Mouse (Mus musculus) liver, postnatal 0 days (tissue): ENCODE measurements around the gene Ttc33. TPM values are rescaled to one million over a fixed set of nuclear protein-coding genes. Genes with fewer than 3 reads are reported as not detected.

Experiments used
- ATAC-seq: fragments of 200-750 bp; cut with Nextera tagmentation; 2 replicates; pipeline ENCODE4 v1.8.0; 2017; ENCODE audit warnings: mild to moderate bottlenecking, moderate library complexity
- DNase-seq: peaks from one replicate; pipeline ENCODE4 v3.0.0-alpha.2; 2016
- H3K27ac ChIP-seq: fragments of 300-500 bp; sonication (generic); 2 replicates; pipeline ENCODE4 v1.5.1; 2014; ENCODE audit warnings: antibody characterized with exemption, moderate library complexity, mild to moderate bottlenecking, low read depth
- H3K27me3 ChIP-seq: fragments of 300-500 bp; sonication (generic); 2 replicates; pipeline ENCODE4 v1.6.1; 2014; ENCODE audit warnings: low read length, control low read depth, mixed read lengths; ENCODE audit not compliant: insufficient read depth
- H3K36me3 ChIP-seq: fragments of 300-500 bp; sonication (generic); replicated peaks from 2 replicates; pipeline ENCODE4 v1.6.1; 2014; ENCODE audit warnings: mild to moderate bottlenecking, control low read depth, low read length, moderate library complexity, mixed read lengths; ENCODE audit not compliant: insufficient read depth
- H3K4me1 ChIP-seq: fragments of 300-500 bp; sonication (generic); 2 replicates; pipeline ENCODE4 v1.6.1; 2014; ENCODE audit warnings: antibody characterized with exemption, mild to moderate bottlenecking, control low read depth; ENCODE audit not compliant: insufficient read depth
- H3K4me2 ChIP-seq: fragments of 300-500 bp; sonication (generic); 2 replicates; pipeline ENCODE4 v1.6.1; 2014; ENCODE audit warnings: low read depth, mild to moderate bottlenecking, low read length, moderate library complexity, mixed read lengths
- H3K4me3 ChIP-seq: fragments of 300-500 bp; sonication (generic); 2 replicates; pipeline ENCODE4 v1.5.1; 2014; ENCODE audit warnings: low read depth, low read length
- H3K9ac ChIP-seq: fragments of 300-500 bp; sonication (generic); replicated peaks from 2 replicates; pipeline ENCODE4 v1.6.1; 2014; ENCODE audit warnings: mild to moderate bottlenecking, moderate library complexity
- H3K9me3 ChIP-seq: fragments of 300-500 bp; sonication (generic); 2 replicates; pipeline ENCODE4 v1.6.1; 2016; ENCODE audit warnings: mild to moderate bottlenecking, control low read depth, low read length, mixed read lengths
- CTCF ChIP-seq: sonication (generic); IDR thresholded peaks from 2 replicates; pipeline ENCODE4 v1.5.1; 2016; ENCODE audit warnings: antibody characterized with exemption, low read depth
- EP300 ChIP-seq: IDR thresholded peaks from 2 replicates; pipeline ENCODE4 v1.6.1; 2016; ENCODE audit warnings: antibody characterized with exemption, low read depth, mild to moderate bottlenecking
- WGBS: fragments of 180-500 bp; shearing (Covaris S2); extraction: QIAGEN DNeasy Blood & Tissue Kit; methylation state at CpG from one replicate; pipeline ENCODE4 v1.1.7; 2014; ENCODE audit not compliant: insufficient replicate concordance; 5-methylcytosine and 5-hydroxymethylcytosine counted together
- polyA plus RNA-seq: library from polyadenylated mRNA; unstranded; fragments of >200 nt; fragmentation: Nextera tagmentation; extraction: Ambion mirVana; gene quantifications from 2 replicates; pipeline ENCODE4 v1.2.1, GENCODE M21; 2015

Gene Ttc33
- polyA plus RNA-seq, 1 experiment from 2014 or later: 16.3 TPM

GRCm38 (mm10) chr15:5154621-5155020 is 30.7 kb upstream of the Ttc33 start:
- H3K9me3 ChIP-seq: no peaks in the 10 kb centered on the region
- no peak overlapping the region; the same call in 1 of the 2 replicates for H3K9ac ChIP-seq
- peak; percentile 66; the same call in 1 of the 2 replicates for ATAC-seq
- H3K4me1 ChIP-seq: peaks cover 23% of the 10 kb centered on the region
- no peaks in the 10 kb centered on the region for H3K27me3 ChIP-seq
- peak overlapping the region; percentile 56 for H3K4me2 ChIP-seq
- H3K36me3 ChIP-seq: no peaks in the 10 kb centered on the region
- H3K27ac ChIP-seq: peak overlapping the region; percentile 31; the same call in 1 of the 2 replicates
- DNase-seq: no peak
- H3K4me3 ChIP-seq: no peak overlapping the region
- TF ChIP-seq CTCF: no peak
- 62% methylated on average over 9 of the region's 9 CpGs for WGBS

- no peak overlapping the region; the same call in 1 of the 2 replicates for H3K9ac ChIP-seq
- WGBS: 67% methylated on average over 5 of the region's 5 CpGs
- peak overlapping the region; percentile 56 for H3K4me2 ChIP-seq
- DNase-seq (no peak), ATAC-seq (peak; percentile 23; the same call in 1 of the 2 replicates)
- H3K27ac ChIP-seq: peak overlapping the region; percentile 31; the same call in 1 of the 2 replicates
- H3K4me3 ChIP-seq: no peak overlapping the region
- TF ChIP-seq CTCF: no peak
- TF ChIP-seq EP300: no peak
- H3K36me3 ChIP-seq: no peaks in the 10 kb centered on the region
- peaks cover 23% of the 10 kb centered on the region for H3K4me1 ChIP-seq
- H3K9me3 ChIP-seq: no peaks in the 10 kb centered on the region
- no peaks in the 10 kb centered on the region for H3K27me3 ChIP-seq
Observed at GRCm38 (mm10) chr15:5155093-5155492, 30.2 kb upstream of the Ttc33 start.

- Histone ChIP-seq H3K27ac (no peak overlapping the region), H3K9me3 (no peaks in the 10 kb centered on the region), H3K4me2 (no peak overlapping the region), H3K36me3 (no peaks in the 10 kb centered on the region), H3K4me1 (peaks cover 23% of the 10 kb centered on the region), H3K27me3 (no peaks in the 10 kb centered on the region), H3K4me3 (no peak overlapping the region), H3K9ac (no peak overlapping the region)
- 65% methylated on average over 4 of the region's 4 CpGs for WGBS
- no peak for ATAC-seq
- no peak for DNase-seq
- TF ChIP-seq CTCF: no peak
- TF ChIP-seq EP300: no peak
Observed at GRCm38 (mm10) chr15:5156355-5156754, 29.0 kb upstream of the Ttc33 start.

- WGBS: 83% methylated on average over 1 of the region's 1 CpGs
- no peak overlapping the region for H3K9ac ChIP-seq
- TF ChIP-seq EP300: no peak
- no peak for TF ChIP-seq CTCF
- H3K4me3 ChIP-seq: no peak overlapping the region
- no peak overlapping the region for H3K4me2 ChIP-seq
- ATAC-seq (no peak), DNase-seq (no peak)
- H3K27ac ChIP-seq: no peak overlapping the region
- no peaks in the 10 kb centered on the region for H3K9me3 ChIP-seq
- H3K36me3 ChIP-seq: no peaks in the 10 kb centered on the region
- no peaks in the 10 kb centered on the region for H3K27me3 ChIP-seq
- H3K4me1 ChIP-seq: peaks cover 23% of the 10 kb centered on the region
Observed at GRCm38 (mm10) chr15:5157386-5157785, 27.9 kb upstream of the Ttc33 start.

DNA sequence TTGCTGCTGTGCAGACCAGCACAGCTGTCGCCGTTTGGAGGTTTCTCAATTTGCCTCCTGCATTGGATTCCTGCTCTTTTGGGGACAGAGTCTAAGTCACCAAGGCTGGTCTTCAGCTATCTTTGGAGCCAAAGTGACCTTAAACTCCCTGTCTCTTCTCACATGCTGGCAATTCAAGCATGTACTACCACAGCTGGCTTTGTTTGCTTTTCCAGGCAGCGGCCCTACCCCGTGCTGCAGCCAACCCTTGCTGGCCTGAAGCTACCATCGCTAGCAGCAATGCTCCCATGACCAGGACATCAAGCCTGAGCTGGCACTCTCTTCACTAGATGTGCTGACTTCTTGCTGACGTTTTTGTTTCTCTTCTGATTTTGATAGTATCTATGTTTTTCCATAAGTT is 26.5 kb upstream of the Ttc33 start:
- peaks cover 4% of the 10 kb centered on the region for H3K36me3 ChIP-seq
- DNase-seq (no peak), ATAC-seq (no peak)
- no peak overlapping the region for H3K4me2 ChIP-seq
- no peak overlapping the region for H3K9ac ChIP-seq
- peak overlapping the region; percentile 49; the same call in 1 of the 2 replicates for H3K27ac ChIP-seq
- TF ChIP-seq CTCF (no peak), EP300 (no peak)
- 59% methylated on average over 6 of the region's 6 CpGs for WGBS
- no peaks in the 10 kb centered on the region for H3K27me3 ChIP-seq
- H3K4me3 ChIP-seq: no peak overlapping the region
- no peaks in the 10 kb centered on the region for H3K9me3 ChIP-seq
- H3K4me1 ChIP-seq: peaks cover 23% of the 10 kb centered on the region

DNA sequence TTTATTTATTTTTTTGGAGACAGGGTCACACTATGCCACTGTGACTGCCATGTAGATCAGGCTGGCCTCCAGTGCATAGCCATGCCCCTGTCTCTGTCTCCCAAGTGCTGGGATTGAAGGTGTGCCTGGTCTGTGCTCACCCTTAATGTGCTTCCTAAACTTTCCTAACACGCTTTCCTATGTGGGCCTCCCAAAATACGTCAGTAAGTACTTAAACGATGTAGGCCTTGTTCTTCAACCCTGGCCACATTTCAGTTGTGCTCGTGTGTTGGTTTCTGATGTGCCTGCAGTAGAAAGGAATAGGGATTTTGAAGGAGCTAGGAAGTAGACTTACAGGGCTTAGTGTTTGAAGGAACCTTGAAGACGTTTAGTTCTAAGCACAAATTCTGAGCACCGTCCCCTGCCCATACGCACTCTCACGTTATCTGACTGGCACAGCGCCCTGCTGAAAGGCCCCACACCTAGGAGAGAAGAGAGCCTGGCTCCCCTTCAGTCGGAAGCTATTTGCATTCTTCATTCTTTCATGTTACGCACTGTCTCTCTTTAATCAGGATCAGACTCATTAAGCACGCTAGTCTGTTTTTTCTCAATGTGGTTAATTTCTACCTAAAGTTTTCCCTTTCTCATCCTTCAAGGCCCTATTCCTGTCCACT is 20.1 kb upstream of the Ttc33 start:
- Histone ChIP-seq H3K27ac (no peak overlapping the region), H3K4me2 (no peak overlapping the region), H3K4me3 (no peak overlapping the region), H3K4me1 (no peaks in the 10 kb centered on the region), H3K9ac (no peak overlapping the region), H3K9me3 (no peaks in the 10 kb centered on the region), H3K36me3 (peaks cover 42% of the 10 kb centered on the region), H3K27me3 (no peaks in the 10 kb centered on the region)
- DNase-seq (no peak), ATAC-seq (no peak)
- 81% methylated on average over 12 of the region's 12 CpGs for WGBS
- TF ChIP-seq CTCF (no peak), EP300 (no peak)
